Comparison of ENCODE assay signal across 7 mouse cellular contexts in genomic region chr3:97681321-97682158, GRCm38 (mm10). TPM values are rescaled to one million over a fixed set of nuclear protein-coding genes. Genes with fewer than 3 reads are reported as not detected.
DNase-seq lines count a peak whose midpoint lies in the region.

No protein-coding gene starts in this region.

- peak; percentile 91 for DNase-seq in ZHBTc4 (ENCODE audit: low read depth, low spot score)
- DNase-seq in cerebellum, postnatal 14 days: peak; percentile 70 to 71
- DNase-seq in frontal cortex, postnatal 25 days (ENCODE audit: low spot score in 2 of 2): peak; percentile 49 to 64
- DNase-seq in induced T-regulatory cell, adult 2 months (ENCODE audit: low read depth): peak; percentile 91
- DNase-seq in left cerebral cortex, postnatal 10 days (ENCODE audit: extremely low spot score in 1 of 2, low spot score in 2 of 2): peak; percentile 67 to 78
- DNase-seq in right cerebral cortex, postnatal 10 days (ENCODE audit: low spot score in 2 of 2): peak; percentile 78 to 80

- peaks cover 39% of the 10 kb centered on the region for H3K4me1 ChIP-seq in megakaryocyte, embryonic 14.5 days

- H3K27me3 ChIP-seq in megakaryocyte, embryonic 14.5 days (replicated peaks): peaks cover 38% of the 10 kb centered on the region

- H3K9me3 ChIP-seq in megakaryocyte, embryonic 14.5 days: no peaks in the 10 kb centered on the region

- intact Hi-C loops in left cerebral cortex, postnatal 10 days (cut with DNase I): loop anchor here (5.0 kb wide), 1 partner anchor 196 kb away; no protein-coding TSS in a partner anchor

- H3K36me3 ChIP-seq in megakaryocyte, embryonic 14.5 days (replicated peaks; ENCODE audit: low read length): no peaks in the 10 kb centered on the region

- H3K4me3 ChIP-seq in megakaryocyte, embryonic 14.5 days (replicated peaks): peak overlapping the region; percentile 92

RNA-seq across cellular contexts. Expression of gene Gm17651, which starts 7.0 kb away (rescaled TPM):
- total RNA-seq in left cerebral cortex, postnatal 10 days (2021): not detected
- polyA plus RNA-seq in megakaryocyte, embryonic 14.5 days (2012; ENCODE audit: insufficient read depth, low replicate concordance): not detected in 2 replicates

RNA-seq across cellular contexts. Expression of gene Prkab2, which starts 23.5 kb away (rescaled TPM):
- total RNA-seq in left cerebral cortex, postnatal 10 days (2021): 10 to 100 TPM; 32.9 to 34.8 TPM
- polyA plus RNA-seq in megakaryocyte, embryonic 14.5 days (2012; ENCODE audit: insufficient read depth, low replicate concordance): 1.4 and 2.2 TPM in 2 replicates

RNA-seq across cellular contexts. Expression of gene Fmo5, which starts 52.9 kb away (rescaled TPM):
- total RNA-seq in left cerebral cortex, postnatal 10 days (2021): 1 to 10 TPM; 1.4 to 1.6 TPM
- 0.96 TPM in 1 of 2 replicates, not detected in the other for polyA plus RNA-seq in megakaryocyte, embryonic 14.5 days (2012; ENCODE audit: insufficient read depth, low replicate concordance)

Comparison
In these comparisons a context has a peak if more than half of its experiments do, and no peak if none do; other contexts are left out.
1. Peak in every context shown above with its lines: DNase-seq and H3K4me3 ChIP-seq.